ENCODE assay signal across 10 mouse cellular contexts in the genomic region with DNA sequence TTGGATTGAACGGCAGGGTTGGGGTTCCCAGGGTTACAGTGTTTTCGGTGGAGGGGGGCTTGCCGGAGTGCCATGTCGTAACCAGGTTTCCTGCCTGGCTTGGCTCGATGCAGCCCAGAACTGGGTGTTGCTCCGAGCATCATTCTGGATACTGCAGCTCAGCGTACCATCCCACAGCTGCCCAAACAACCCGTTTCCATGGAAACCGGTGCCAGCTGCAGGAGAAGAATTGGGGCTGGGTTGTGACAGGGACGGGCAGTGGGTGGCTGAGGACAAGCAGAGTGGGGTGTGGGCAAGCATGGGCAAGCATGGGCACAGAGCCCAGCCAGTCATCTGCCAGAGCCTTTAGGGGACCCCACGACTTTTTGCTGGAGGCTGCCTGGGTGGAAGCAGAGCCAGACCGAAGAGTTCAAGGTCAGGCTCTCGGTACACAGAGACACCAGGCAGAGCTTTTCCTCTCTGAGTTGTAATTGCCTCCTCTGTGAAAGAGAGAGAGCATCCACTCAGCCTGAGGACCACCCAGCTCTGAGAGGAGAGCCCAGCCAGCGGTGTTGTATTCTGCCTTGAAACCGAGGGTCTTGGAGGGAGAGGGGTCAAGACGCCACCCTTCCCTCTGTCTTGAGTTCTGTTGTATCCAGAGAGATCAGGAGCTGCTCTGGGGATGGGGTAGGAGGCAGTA. TPM values are rescaled to one million over a fixed set of nuclear protein-coding genes. Genes with fewer than 3 reads are reported as not detected.
DNase-seq lines count a peak whose midpoint lies in the region; ATAC-seq and TF ChIP-seq lines count a peak whose summit lies in the region.
"Had no signal": no experiment of that assay in that cellular context is flagged by ENCODE, and none has a peak within 500 bp of the region (broad histone marks: within the 10 kb centered on the region; RNA-seq: fewer than 3 reads in every experiment).

No protein-coding gene starts in this region.

- no peak for TF ChIP-seq CTCF in forebrain, postnatal 0 days (IDR thresholded peaks at IDR 0.05; ENCODE audit: low read depth)

- H3K4me2 ChIP-seq in forebrain, postnatal 0 days (ENCODE audit: low read depth): no peak overlapping the region
- no peak overlapping the region for H3K4me2 ChIP-seq in forebrain, embryonic 12.5 days
- H3K4me2 ChIP-seq in embryonic facial prominence, embryonic 14.5 days (ENCODE audit: low read depth, low read length): no peak overlapping the region
- H3K4me2 ChIP-seq in heart, embryonic 11.5 days: no peak overlapping the region

- H3K36me3 ChIP-seq in forebrain, postnatal 0 days (ENCODE audit: insufficient read depth): no peaks in the 10 kb centered on the region
- H3K36me3 ChIP-seq in forebrain, embryonic 12.5 days (replicated peaks): no peaks in the 10 kb centered on the region
- H3K36me3 ChIP-seq in embryonic facial prominence, embryonic 14.5 days (ENCODE audit: control insufficient read depth, insufficient read depth, low read length): no peaks in the 10 kb centered on the region
- H3K36me3 ChIP-seq in heart, embryonic 11.5 days (ENCODE audit: control insufficient read depth, insufficient read depth, low read length): no peaks in the 10 kb centered on the region

- WGBS in forebrain, postnatal 0 days: 55% methylated on average over 16 of the region's 16 CpGs
- WGBS in forebrain, embryonic 12.5 days: 72% methylated on average over 16 of the region's 16 CpGs
- 69% methylated on average over 16 of the region's 16 CpGs for WGBS in embryonic facial prominence, embryonic 14.5 days
- 73% methylated on average over 16 of the region's 16 CpGs for WGBS in heart, embryonic 11.5 days (ENCODE audit: insufficient replicate concordance)

- H3K4me3 ChIP-seq in forebrain, postnatal 0 days (ENCODE audit: low read depth, low read length): no peak overlapping the region
- no peak overlapping the region for H3K4me3 ChIP-seq in forebrain, embryonic 12.5 days (replicated peaks)
- H3K4me3 ChIP-seq in embryonic facial prominence, embryonic 14.5 days (ENCODE audit: low read depth, low read length): no peak overlapping the region
- no peak overlapping the region for H3K4me3 ChIP-seq in heart, embryonic 11.5 days (ENCODE audit: low read depth, low read length)

- H3K9me3 ChIP-seq in forebrain, postnatal 0 days (ENCODE audit: low read length): no peaks in the 10 kb centered on the region
- H3K9me3 ChIP-seq in forebrain, embryonic 12.5 days: peaks cover 3% of the 10 kb centered on the region; the same call in 1 of the 2 replicates
- peaks cover 4% of the 10 kb centered on the region; the same call in 1 of the 2 replicates for H3K9me3 ChIP-seq in embryonic facial prominence, embryonic 14.5 days (ENCODE audit: control insufficient read depth, low read length)
- H3K9me3 ChIP-seq in heart, embryonic 11.5 days (replicated peaks; ENCODE audit: control insufficient read depth, low read length): peaks cover 3% of the 10 kb centered on the region; the same call in 1 of the 2 replicates

- H3K27me3 ChIP-seq in forebrain, postnatal 0 days (ENCODE audit: insufficient read depth, low read length): no peaks in the 10 kb centered on the region
- H3K27me3 ChIP-seq in forebrain, embryonic 12.5 days: no peaks in the 10 kb centered on the region
- no peaks in the 10 kb centered on the region for H3K27me3 ChIP-seq in embryonic facial prominence, embryonic 14.5 days (replicated peaks; ENCODE audit: control insufficient read depth, insufficient read depth, low read length)
- H3K27me3 ChIP-seq in heart, embryonic 11.5 days (ENCODE audit: control insufficient read depth, insufficient read depth, low read length): 0 out of 2 replicates have a peak, but pooled peaks cover 2% of the 10 kb centered on the region

- peak; percentile 66 for DNase-seq in forebrain, postnatal 0 days
- no peak for DNase-seq in embryonic facial prominence, embryonic 14.5 days (ENCODE audit: low spot score)
- DNase-seq in left cerebral cortex, adult 11 months (ENCODE audit: low spot score): peak; percentile 84
- DNase-seq in retina, postnatal 1 day: peak; percentile 62
- no peak for DNase-seq in thymus, postnatal 10 days (ENCODE audit: low spot score in 2 of 2)
- no peak for DNase-seq in kidney, adult 8-10 months

- H3K9ac ChIP-seq in forebrain, postnatal 0 days: no peak overlapping the region
- no peak overlapping the region for H3K9ac ChIP-seq in forebrain, embryonic 12.5 days
- H3K9ac ChIP-seq in embryonic facial prominence, embryonic 14.5 days (ENCODE audit: low read depth, low read length): no peak overlapping the region
- no peak overlapping the region; the same call in 1 of the 2 replicates for H3K9ac ChIP-seq in heart, embryonic 11.5 days (ENCODE audit: low read depth, low read length)

- H3K27ac ChIP-seq in forebrain, postnatal 0 days (ENCODE audit: low read depth, low read length): peak overlapping the region; percentile 50
- no peak overlapping the region for H3K27ac ChIP-seq in forebrain, embryonic 12.5 days
- no peak overlapping the region for H3K27ac ChIP-seq in embryonic facial prominence, embryonic 14.5 days (replicated peaks; ENCODE audit: low read depth, low read length)
- no peak overlapping the region for H3K27ac ChIP-seq in heart, embryonic 11.5 days (ENCODE audit: low read depth, low read length)

- ATAC-seq in forebrain, postnatal 0 days: peak; percentile 90
- ATAC-seq in forebrain, embryonic 12.5 days (ENCODE audit: low FRiP score): no peak
- ATAC-seq in embryonic facial prominence, embryonic 14.5 days (ENCODE audit: low read depth): 0 out of 2 replicates have a peak, but pooled peaks have one; percentile 22
- no peak for ATAC-seq in heart, embryonic 11.5 days (replicated peaks; ENCODE audit: insufficient number of reproducible peaks, low FRiP score, low TSS enrichment)

- no peaks in the 10 kb centered on the region; the same call in 1 of the 2 replicates for H3K4me1 ChIP-seq in forebrain, postnatal 0 days (ENCODE audit: insufficient read depth)
- peaks cover 11% of the 10 kb centered on the region; the same call in 1 of the 2 replicates for H3K4me1 ChIP-seq in forebrain, embryonic 12.5 days
- H3K4me1 ChIP-seq in embryonic facial prominence, embryonic 14.5 days (ENCODE audit: control insufficient read depth, insufficient read depth, low read length): no peaks in the 10 kb centered on the region; the same call in 1 of the 2 replicates
- H3K4me1 ChIP-seq in heart, embryonic 11.5 days (ENCODE audit: control insufficient read depth, insufficient read depth, low read length): peaks cover 6% of the 10 kb centered on the region

RNA-seq across cellular contexts. Expression of a gene that starts 5.3 kb away (rescaled TPM):
- total RNA-seq in forebrain, postnatal 0 days (2014; rRNA removed): not detected in 2 replicates
- 0.05 TPM in 1 of 2 replicates, not detected in the other for polyA plus RNA-seq in forebrain, postnatal 0 days (2015; fragmentation: Nextera tagmentation; extraction: Ambion mirVana)
- polyA plus RNA-seq in forebrain, embryonic 12.5 days (2016; fragmentation: Nextera tagmentation; extraction: Ambion mirVana): 0.06 TPM in 1 of 2 replicates, not detected in the other
- polyA plus RNA-seq in embryonic facial prominence, embryonic 14.5 days (2014; fragmentation: Nextera tagmentation; extraction: Ambion mirVana): 0.08 TPM in 1 of 2 replicates, not detected in the other
- 0.34 and 0.38 TPM in 2 replicates for polyA plus RNA-seq in heart, embryonic 11.5 days (2014; fragmentation: Nextera tagmentation; extraction: Ambion mirVana)
- total RNA-seq: liver, adult 2 months had no signal
- polyA plus RNA-seq: gonadal fat pad, adult 2 months; liver, adult 2 months had no signal

RNA-seq across cellular contexts. Expression of a gene that starts 50.4 kb away (rescaled TPM):
- total RNA-seq in forebrain, postnatal 0 days (2014; rRNA removed): 195 and 216 TPM in 2 replicates
- 15.8 and 18.3 TPM in 2 replicates for polyA plus RNA-seq in forebrain, postnatal 0 days (2015; fragmentation: Nextera tagmentation; extraction: Ambion mirVana)
- polyA plus RNA-seq in forebrain, embryonic 12.5 days (2016; fragmentation: Nextera tagmentation; extraction: Ambion mirVana): 5.6 and 7.3 TPM in 2 replicates
- polyA plus RNA-seq in embryonic facial prominence, embryonic 14.5 days (2014; fragmentation: Nextera tagmentation; extraction: Ambion mirVana): 4.0 and 6.7 TPM in 2 replicates
- 2.5 TPM in 2 replicates for polyA plus RNA-seq in heart, embryonic 11.5 days (2014; fragmentation: Nextera tagmentation; extraction: Ambion mirVana)
- total RNA-seq: liver, adult 2 months had no signal

Comparison
In these comparisons a context has a peak if more than half of its experiments do, and no peak if none do; other contexts are left out.
1. ATAC-seq: peak in forebrain, postnatal 0 days (single experiment) and embryonic facial prominence, embryonic 14.5 days (single experiment); none in forebrain, embryonic 12.5 days (single experiment) and heart, embryonic 11.5 days (single experiment).
2. DNase-seq: peak in forebrain, postnatal 0 days (single experiment), left cerebral cortex, adult 11 months (single experiment) and retina, postnatal 1 day (single experiment); none in embryonic facial prominence, embryonic 14.5 days (single experiment), thymus, postnatal 10 days (0 of 2) and kidney, adult 8-10 months (0 of 2).